Mouse (Mus musculus) forebrain, embryonic 10.5 days (tissue): ENCODE measurements around the gene Nup62cl. TPM values are rescaled to one million over a fixed set of nuclear protein-coding genes. Genes with fewer than 3 reads are reported as not detected.

Experiments used
- DNase-seq: peaks from one replicate; pipeline ENCODE4 v3.0.0-alpha.2; 2017; ENCODE audit warnings: low spot score; ENCODE audit errors: extremely low spot score
- H3K27ac ChIP-seq: fragments of 300-500 bp; sonication (generic); 2 replicates; pipeline ENCODE4 v1.5.1; 2016; ENCODE audit warnings: mild to moderate bottlenecking
- H3K27me3 ChIP-seq: fragments of 300-500 bp; sonication (generic); 2 replicates; pipeline ENCODE4 v1.6.1; 2016; ENCODE audit warnings: mild to moderate bottlenecking; ENCODE audit not compliant: poor library complexity, severe bottlenecking
- H3K36me3 ChIP-seq: fragments of 300-500 bp; sonication (generic); replicated peaks from 2 replicates; pipeline ENCODE4 v1.6.1; 2016; ENCODE audit warnings: mild to moderate bottlenecking, moderate library complexity
- H3K4me1 ChIP-seq: fragments of 300-500 bp; sonication (generic); 2 replicates; pipeline ENCODE4 v1.6.1; 2016
- H3K4me3 ChIP-seq: fragments of 300-500 bp; sonication (generic); 2 replicates; pipeline ENCODE4 v1.5.1; 2016; ENCODE audit warnings: mild to moderate bottlenecking, moderate library complexity
- H3K9me3 ChIP-seq: fragments of 300-500 bp; sonication (generic); 2 replicates; pipeline ENCODE4 v1.6.1; 2016; ENCODE audit warnings: mild to moderate bottlenecking, moderate library complexity
- WGBS: fragments of 180-500 bp; shearing (Covaris S2); methylation state at CpG from one replicate; pipeline ENCODE4 v1.1.7; 2016; 5-methylcytosine and 5-hydroxymethylcytosine counted together
- polyA plus RNA-seq: library from polyadenylated mRNA; unstranded; fragments of >200 nt; fragmentation: Nextera tagmentation; extraction: Ambion mirVana; gene quantifications from 2 replicates; pipeline ENCODE4 v1.2.1, GENCODE M21; 2016

Nup62cl gene
- polyA plus RNA-seq, result 1.9 and 2.0 TPM in 2 replicates

DNA sequence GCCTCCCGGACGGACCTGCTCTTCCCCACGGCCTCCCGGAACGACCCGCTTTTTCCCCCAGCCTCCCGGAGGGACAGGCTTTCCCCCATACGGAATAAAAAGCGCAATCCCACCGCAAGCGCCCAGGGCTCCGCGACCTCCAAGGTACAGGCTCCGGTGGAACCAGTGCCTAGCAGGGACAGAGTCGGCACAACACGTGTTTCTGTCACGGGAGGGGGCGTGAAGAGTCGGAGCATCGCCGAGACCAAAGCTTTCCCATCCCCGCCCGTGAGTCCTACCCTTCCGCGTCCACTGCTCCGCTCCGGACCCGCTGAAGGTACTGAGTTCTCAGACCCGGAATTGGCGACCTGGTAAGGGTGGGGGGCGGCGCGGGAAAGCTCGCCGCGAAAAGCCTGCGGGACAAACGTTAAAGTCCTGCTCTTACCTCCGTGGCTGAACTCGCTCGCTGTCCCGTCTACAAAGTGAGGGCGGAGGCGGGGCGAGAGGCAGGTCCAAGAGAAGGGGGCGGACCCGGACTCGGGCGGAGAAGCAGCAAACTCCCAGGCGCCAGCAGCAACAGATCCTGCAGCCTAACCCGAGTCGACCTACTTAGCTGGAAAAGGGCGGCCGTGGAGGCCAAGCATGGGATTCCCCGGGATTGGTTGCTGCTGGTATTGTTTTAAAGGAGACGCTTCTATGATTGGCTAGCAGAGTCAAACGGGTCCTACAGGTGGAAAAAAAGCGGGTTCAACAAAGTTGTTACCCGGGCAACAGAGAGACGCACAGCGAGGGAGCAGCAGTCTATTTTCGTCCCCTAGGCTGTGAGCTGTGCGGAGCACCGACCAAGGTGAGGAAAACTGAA, at the start of gene Nup62cl, which contains the start of gene Pih1h3b:
TSS of gene Nup62cl (minus strand) at position 578 of the 841 bp plus-strand sequence.
TSS of gene Pih1h3b (plus strand) at position 745 of the 841 bp plus-strand sequence.
- no peaks in the 10 kb centered on the region for H3K36me3 ChIP-seq
- WGBS, result 31% methylated on average over 64 of the region's 64 CpGs
- H3K9me3 ChIP-seq, result peaks cover 22% of the 10 kb centered on the region
- H3K4me3 ChIP-seq, result peak within 1 kb of the TSS; percentile 47
- DNase-seq, result peak; percentile 36
- no peak within 1 kb of the TSS for H3K27ac ChIP-seq
- H3K4me1 ChIP-seq, result peaks cover 7% of the 10 kb centered on the region; the same call in 1 of the 2 replicates
- H3K27me3 ChIP-seq, result peaks cover 69% of the 10 kb centered on the region

DNA sequence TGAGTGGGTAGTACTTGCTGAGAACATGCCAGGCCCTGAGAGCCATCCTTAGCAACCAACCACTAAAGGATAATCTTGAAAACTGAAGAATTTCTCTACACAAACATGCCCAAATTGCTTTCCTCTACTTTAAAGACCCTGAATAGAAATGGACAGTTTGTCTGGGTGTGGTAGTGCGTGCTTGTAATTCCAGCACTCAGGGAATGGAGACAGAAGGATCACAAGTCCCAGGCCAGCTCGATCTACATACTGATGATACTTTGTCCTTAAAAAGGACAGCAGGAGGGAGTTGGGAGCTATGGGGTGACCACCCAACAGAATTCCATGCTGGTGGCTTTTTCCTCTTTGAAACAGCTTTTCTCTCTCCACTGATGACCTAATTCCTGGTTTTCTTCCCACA, 31.6 kb upstream of the Nup62cl start:
- no peaks in the 10 kb centered on the region for H3K4me1 ChIP-seq
- no peaks in the 10 kb centered on the region for H3K9me3 ChIP-seq
- 86% methylated on average over 2 of the region's 2 CpGs for WGBS
- DNase-seq, result no peak
- no peak overlapping the region for H3K4me3 ChIP-seq
- no peak overlapping the region for H3K27ac ChIP-seq
- H3K36me3 ChIP-seq, result no peaks in the 10 kb centered on the region
- H3K27me3 ChIP-seq, result peaks cover 70% of the 10 kb centered on the region

DNA sequence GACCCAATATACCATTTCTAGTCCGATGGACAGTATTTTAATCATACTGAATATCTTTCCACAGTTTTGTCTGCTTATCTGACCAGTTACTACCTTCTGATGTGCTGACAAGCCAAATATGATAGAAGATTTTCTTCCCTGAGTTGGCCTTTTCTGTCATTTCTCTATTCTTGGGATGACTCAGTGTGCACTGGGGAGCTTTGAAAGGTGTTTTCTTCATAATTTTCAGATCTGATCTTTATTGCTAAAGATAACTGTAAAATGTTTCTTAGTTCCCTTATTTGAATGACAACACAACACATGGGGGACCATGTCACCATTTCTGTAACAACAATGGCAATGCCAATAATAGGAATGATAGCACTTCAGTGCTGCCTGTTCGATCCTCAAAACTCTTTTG, 20.0 kb upstream of the Nup62cl start:
- 98% methylated on average over 2 of the region's 2 CpGs for WGBS
- H3K27ac ChIP-seq, result no peak overlapping the region
- H3K36me3 ChIP-seq, result no peaks in the 10 kb centered on the region
- H3K27me3 ChIP-seq, result peaks cover 57% of the 10 kb centered on the region
- no peak overlapping the region for H3K4me3 ChIP-seq
- no peaks in the 10 kb centered on the region for H3K9me3 ChIP-seq
- H3K4me1 ChIP-seq, result no peaks in the 10 kb centered on the region
- DNase-seq, result no peak

- H3K4me1 ChIP-seq, result peaks cover 7% of the 10 kb centered on the region; the same call in 1 of the 2 replicates
- H3K9me3 ChIP-seq, result peaks cover 22% of the 10 kb centered on the region
- no peaks in the 10 kb centered on the region for H3K36me3 ChIP-seq
- no peak overlapping the region for H3K27ac ChIP-seq
- WGBS, result 18% methylated on average over 83 of the region's 90 CpGs
- peak overlapping the region; percentile 47 for H3K4me3 ChIP-seq
- peak; percentile 16 for DNase-seq
- H3K27me3 ChIP-seq, result peaks cover 75% of the 10 kb centered on the region
Observed at GRCm38 (mm10) chrX:140060886-140061874, 1.3 kb downstream of the Nup62cl start.

- H3K4me1 ChIP-seq, result no peaks in the 10 kb centered on the region
- H3K36me3 ChIP-seq, result peaks cover 12% of the 10 kb centered on the region
- H3K4me3 ChIP-seq, result peak overlapping the region; percentile 60; the same call in 1 of the 2 replicates
- peaks cover 70% of the 10 kb centered on the region for H3K27me3 ChIP-seq
- no peaks in the 10 kb centered on the region for H3K9me3 ChIP-seq
- DNase-seq, result no peak
- WGBS, result 81% methylated on average over 4 of the region's 4 CpGs
- no peak overlapping the region for H3K27ac ChIP-seq
Observed at GRCm38 (mm10) chrX:139998691-139999065, 63.8 kb downstream of the Nup62cl start.

GRCm38 (mm10) chrX:139997740-139998690, 64.5 kb downstream of the Nup62cl start, which contains the start of gene Rbm41:
Gene Rbm41, minus strand, starts transcription at chrX:139998595.
- peak within 1 kb of the TSS; percentile 85 for H3K27ac ChIP-seq
- 20% methylated on average over 25 of the region's 25 CpGs for WGBS
- H3K9me3 ChIP-seq, result no peaks in the 10 kb centered on the region
- H3K27me3 ChIP-seq, result peaks cover 69% of the 10 kb centered on the region
- H3K36me3 ChIP-seq, result peaks cover 18% of the 10 kb centered on the region
- peak; percentile 50 for DNase-seq
- peak within 1 kb of the TSS; percentile 60 for H3K4me3 ChIP-seq
- no peaks in the 10 kb centered on the region for H3K4me1 ChIP-seq

DNA sequence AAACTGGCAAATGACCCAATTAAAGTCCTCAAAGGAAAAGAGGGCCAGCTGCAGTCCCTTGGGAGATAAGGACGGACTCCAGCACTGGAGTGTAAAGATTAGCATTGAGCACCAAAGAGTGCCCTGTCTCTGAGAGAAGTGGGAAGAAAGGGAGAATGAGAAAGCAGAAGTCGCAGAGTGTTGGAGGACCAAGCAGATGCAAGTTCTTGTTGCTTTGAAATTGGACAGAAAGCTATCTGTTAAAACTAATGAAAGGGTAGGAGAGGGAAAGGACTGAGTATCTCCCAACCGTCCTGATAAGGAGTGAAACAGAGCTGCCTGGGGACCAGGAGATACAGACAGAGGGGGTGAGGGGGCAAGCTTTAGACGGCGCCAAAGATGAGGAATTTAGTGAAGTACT, 80.4 kb downstream of the Nup62cl start:
- Histone ChIP-seq H3K4me1 (no peaks in the 10 kb centered on the region), H3K36me3 (peaks cover 3% of the 10 kb centered on the region), H3K4me3 (no peak overlapping the region), H3K9me3 (no peaks in the 10 kb centered on the region), H3K27ac (no peak overlapping the region), H3K27me3 (peaks cover 66% of the 10 kb centered on the region)
- WGBS, result 85% methylated on average over 5 of the region's 5 CpGs
- DNase-seq, result no peak

Other genes starting within 250 kb of the Nup62cl start
- 5.2 and 6.5 TPM in 2 replicates for gene Morc4, start 191.0 kb downstream of the Nup62cl start, polyA plus RNA-seq
- gene Rbm41, start 64.1 kb downstream of the Nup62cl start, polyA plus RNA-seq, result 5.4 and 5.6 TPM in 2 replicates
- not detected in 2 replicates for gene Pih1h3b, start 167 bp upstream of the Nup62cl start, polyA plus RNA-seq